Mouse (Mus musculus) heart, adult 2 months (tissue): Measurements from ENCODE around the gene Ppp2r5a. TPM values are rescaled to one million over a fixed set of nuclear protein-coding genes. Genes with fewer than 3 reads are reported as not detected.

Experiments used
- DNase-seq, 2 experiments: peaks; one replicate each; pipeline ENCODE4 v3.0.0; 2021
- H3K27ac ChIP-seq: fragments of 200-600 bp; 2 replicates; pipeline ENCODE4 v1.8.1; 2022
- H3K27me3 ChIP-seq: fragments of 200-500 bp; 2 replicates; pipeline ENCODE4 v1.6.1; 2012; ENCODE audit warnings: mild to moderate bottlenecking, low read length, inconsistent platforms, mixed read lengths; ENCODE audit not compliant: control insufficient read depth, insufficient read depth
- H3K36me3 ChIP-seq: fragments of 200-500 bp; 2 replicates; pipeline ENCODE4 v1.6.1; 2012; ENCODE audit warnings: low read length, inconsistent platforms; ENCODE audit not compliant: control insufficient read depth, insufficient read depth
- H3K4me1 ChIP-seq: fragments of 200-500 bp; 2 replicates; pipeline ENCODE4 v1.6.1; 2011; ENCODE audit warnings: low read length; ENCODE audit not compliant: control insufficient read depth, insufficient read depth
- H3K4me3 ChIP-seq: fragments of 200-600 bp; 2 replicates; pipeline ENCODE4 v1.8.1; 2022
- H3K79me2 ChIP-seq: fragments of 200-500 bp; replicated peaks from 2 replicates; pipeline ENCODE4 v1.6.1; 2012; ENCODE audit warnings: mild to moderate bottlenecking, inconsistent platforms, low read length, moderate library complexity, mixed read lengths; ENCODE audit not compliant: control insufficient read depth, insufficient read depth
- H3K9ac ChIP-seq: fragments of 200-500 bp; 2 replicates; pipeline ENCODE4 v1.6.1; 2012; ENCODE audit warnings: low read depth, mild to moderate bottlenecking, control low read depth, inconsistent platforms, low read length, mixed read lengths
- CTCF ChIP-seq: fragments of 200-600 bp; IDR thresholded peaks from 2 replicates; pipeline ENCODE4 v1.8.1; 2022; ENCODE audit warnings: antibody characterized with exemption, mild to moderate bottlenecking, moderate library complexity
- EP300 ChIP-seq: fragments of 200-500 bp; IDR thresholded peaks from 2 replicates; pipeline ENCODE4 v1.6.1; 2011; ENCODE audit warnings: low read depth, low read length, control low read depth; ENCODE audit not compliant: insufficient read depth
- POLR2A ChIP-seq: fragments of 200-500 bp; IDR thresholded peaks from 2 replicates; pipeline ENCODE4 v1.6.1; 2011; ENCODE audit warnings: mild to moderate bottlenecking, low read depth, low read length, control low read depth; ENCODE audit not compliant: insufficient read depth
- WGBS: fragments of 180-500 bp; shearing (Covaris S2); methylation state at CpG from one replicate; pipeline ENCODE4 v1.1.7; 2018; 5-methylcytosine and 5-hydroxymethylcytosine counted together
- intact Hi-C: fragments of 180-260 bp; cut with DNase I; formaldehyde crosslinking; loops from one replicate; pipeline ENCODE4 v1.15.1; 2025
- polyA plus RNA-seq: library from polyadenylated mRNA; depleted of rRNA; stranded (reverse); fragments of >200 nt; gene quantifications from 2 replicates; pipeline ENCODE4 v1.2.3, GENCODE M21; 2012
- total RNA-seq, 2 experiments: library from RNA; stranded (reverse); gene quantifications; 2 replicates each; pipeline ENCODE4 v1.2.3; 2021

Ppp2r5a gene
- total and polyA plus RNA-seq, 3 experiments, result 53.7 to 110 (median 105) TPM

DNA sequence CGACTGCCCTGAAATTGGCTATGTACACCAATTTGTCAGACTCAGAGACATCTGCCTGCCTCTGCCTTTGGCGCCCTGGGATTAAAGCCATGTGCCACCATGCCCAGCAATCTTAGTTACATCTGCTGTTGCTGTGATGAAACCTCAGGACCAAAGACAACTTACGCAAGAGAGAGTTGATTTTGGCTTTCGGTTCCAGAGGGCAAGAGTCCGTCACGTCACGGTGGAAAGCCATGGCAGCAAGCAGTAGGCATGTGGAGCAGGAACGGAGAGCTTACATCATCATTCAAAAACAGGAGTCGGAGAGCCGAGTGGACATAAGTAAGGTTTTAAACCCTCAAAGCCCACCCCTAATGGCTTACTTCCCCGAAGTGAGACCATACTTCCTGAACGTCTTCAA lies 42.3 kb upstream of the Ppp2r5a start:
- no peak overlapping the region for H3K9ac ChIP-seq
- H3K27me3 ChIP-seq, result no peaks in the 10 kb centered on the region
- no peak for DNase-seq
- H3K4me1 ChIP-seq, result peaks cover 3% of the 10 kb centered on the region
- WGBS, result 90% methylated on average over 12 of the region's 12 CpGs
- intact Hi-C loops, result no loop called here
- peaks cover 2% of the 10 kb centered on the region; the same call in 1 of the 2 replicates for H3K36me3 ChIP-seq
- H3K4me3 ChIP-seq, result no peak overlapping the region
- no peaks in the 10 kb centered on the region for H3K79me2 ChIP-seq
- TF ChIP-seq EP300, result no peak
- no peak for TF ChIP-seq CTCF
- no peak for TF ChIP-seq POLR2A
- no peak overlapping the region for H3K27ac ChIP-seq

GRCm38 (mm10) chr1:191444467-191444866 lies 41.4 kb upstream of the Ppp2r5a start:
- Histone ChIP-seq H3K9ac (no peak overlapping the region), H3K79me2 (no peaks in the 10 kb centered on the region), H3K4me1 (no peaks in the 10 kb centered on the region; the same call in none of the 2 replicates), H3K27ac (no peak overlapping the region), H3K36me3 (no peaks in the 10 kb centered on the region), H3K27me3 (no peaks in the 10 kb centered on the region), H3K4me3 (no peak overlapping the region)
- DNase-seq, result no peak
- 68% methylated on average over 1 of the region's 1 CpGs for WGBS
- intact Hi-C loops, result no loop called here
- no peak for TF ChIP-seq POLR2A
- TF ChIP-seq CTCF, result no peak
- TF ChIP-seq EP300, result no peak

DNA sequence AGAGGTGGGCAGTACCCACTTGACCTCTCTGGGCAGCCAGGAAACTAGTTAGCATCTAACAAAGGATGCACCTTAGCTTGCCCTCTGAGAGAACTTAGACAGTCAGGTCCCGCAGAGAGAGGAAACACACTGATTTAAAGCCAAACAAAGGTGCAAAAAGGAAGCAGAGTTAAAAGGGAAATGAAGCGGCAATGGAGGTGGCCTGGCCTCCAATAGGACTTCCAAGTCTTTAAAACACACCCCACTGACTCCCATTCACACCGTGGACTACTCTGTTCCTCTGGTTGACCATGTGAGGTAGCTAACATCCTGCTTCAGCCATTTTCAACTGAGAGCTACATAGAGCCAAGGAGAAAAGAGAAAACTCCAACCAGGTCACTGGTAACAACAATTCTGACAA lies 35.9 kb upstream of the Ppp2r5a start:
- no peak overlapping the region for H3K27ac ChIP-seq
- intact Hi-C loops, result loop anchor here (2.0 kb wide), 1 partner anchor 52 kb away; no protein-coding TSS in a partner anchor
- WGBS, result 51% methylated on average over 3 of the region's 3 CpGs

DNA sequence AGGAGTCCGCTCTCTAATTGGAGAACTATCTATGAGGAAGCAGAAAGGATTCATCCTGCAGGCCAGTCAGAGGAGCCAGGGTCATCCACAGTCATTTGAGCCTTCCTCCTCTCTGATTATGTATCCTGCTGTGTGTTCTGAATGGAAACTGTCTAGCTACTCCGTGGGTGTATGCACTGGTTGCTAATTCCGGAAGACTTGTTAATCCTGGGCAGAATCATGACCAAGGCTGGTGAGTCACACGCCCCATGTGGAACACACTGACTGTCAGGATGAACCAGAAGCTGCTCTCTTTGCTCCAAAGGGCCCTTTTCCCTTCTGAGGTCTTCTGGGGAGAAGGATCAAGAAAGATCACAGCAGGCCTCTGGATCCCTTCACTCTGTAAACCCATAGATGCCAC lies 35.5 kb upstream of the Ppp2r5a start:
- H3K79me2 ChIP-seq, result no peaks in the 10 kb centered on the region
- no peaks in the 10 kb centered on the region for H3K27me3 ChIP-seq
- 53% methylated on average over 4 of the region's 4 CpGs for WGBS
- DNase-seq, result no peak
- intact Hi-C loops, result loop anchor here (2.0 kb wide), 1 partner anchor 52 kb away; no protein-coding TSS in a partner anchor
- H3K9ac ChIP-seq, result no peak overlapping the region
- H3K4me1 ChIP-seq, result peaks cover 19% of the 10 kb centered on the region
- H3K27ac ChIP-seq, result no peak overlapping the region
- H3K36me3 ChIP-seq, result no peaks in the 10 kb centered on the region
- TF ChIP-seq CTCF, result no peak
- no peak for TF ChIP-seq POLR2A
- no peak for TF ChIP-seq EP300
- H3K4me3 ChIP-seq, result no peak overlapping the region

More for the DNA sequence above, 35.9 kb upstream of the Ppp2r5a start:
- Histone ChIP-seq H3K9ac (no peak overlapping the region), H3K4me1 (peaks cover 19% of the 10 kb centered on the region), H3K4me3 (no peak overlapping the region), H3K36me3 (no peaks in the 10 kb centered on the region), H3K27me3 (no peaks in the 10 kb centered on the region), H3K79me2 (no peaks in the 10 kb centered on the region)
- TF ChIP-seq EP300 (no peak), CTCF (no peak), POLR2A (no peak)
- DNase-seq, result no peak

DNA sequence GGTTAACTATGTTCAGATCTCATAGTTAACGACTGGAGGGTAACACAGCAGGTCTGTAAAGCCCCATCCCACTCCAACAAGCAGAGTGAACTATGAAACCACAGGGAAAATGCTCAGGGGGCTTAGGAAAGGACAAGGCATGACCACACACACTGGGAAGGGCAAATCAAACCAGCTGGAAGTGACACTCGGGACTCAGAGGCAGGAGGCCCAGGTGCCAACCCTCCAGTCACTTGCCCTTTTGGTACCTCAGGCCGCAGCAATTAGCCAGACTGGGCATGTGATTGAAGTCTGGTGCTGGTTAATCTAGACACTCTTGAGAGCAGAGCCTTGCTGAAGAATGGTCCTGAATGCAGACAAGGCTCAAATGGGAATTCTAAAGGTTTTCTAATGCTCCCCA lies 33.6 kb upstream of the Ppp2r5a start:
- intact Hi-C loops, result no loop called here
- H3K9ac ChIP-seq, result no peak overlapping the region
- H3K4me1 ChIP-seq, result peaks cover 19% of the 10 kb centered on the region
- H3K27ac ChIP-seq, result peak overlapping the region; percentile 23; the same call in 1 of the 2 replicates
- 0 out of 2 replicates have a peak, but pooled peaks have one; percentile 19 for TF ChIP-seq EP300
- no peak for TF ChIP-seq CTCF
- H3K27me3 ChIP-seq, result no peaks in the 10 kb centered on the region
- H3K36me3 ChIP-seq, result no peaks in the 10 kb centered on the region
- no peaks in the 10 kb centered on the region for H3K79me2 ChIP-seq
- DNase-seq, result peak in 1 of 2 experiments; percentile 37
- no peak overlapping the region for H3K4me3 ChIP-seq
- 45% methylated on average over 3 of the region's 3 CpGs for WGBS

- H3K79me2 ChIP-seq, result no peaks in the 10 kb centered on the region
- H3K9ac ChIP-seq, result no peak overlapping the region
- peaks cover 19% of the 10 kb centered on the region for H3K4me1 ChIP-seq
- TF ChIP-seq EP300 (0 out of 2 replicates have a peak, but pooled peaks have one; percentile 49), CTCF (no peak)
- no peaks in the 10 kb centered on the region for H3K36me3 ChIP-seq
- peak; percentile 78 to 84 for DNase-seq
- intact Hi-C loops, result loop anchor here (1.0 kb wide), 1 partner anchor 59 kb away; no protein-coding TSS in a partner anchor
- H3K27me3 ChIP-seq, result no peaks in the 10 kb centered on the region
- no peak overlapping the region for H3K4me3 ChIP-seq
- WGBS, result 4% methylated on average over 1 of the region's 1 CpGs
- peak overlapping the region; percentile 18 for H3K27ac ChIP-seq
Observed at GRCm38 (mm10) chr1:191435359-191435758, 32.3 kb upstream of the Ppp2r5a start.
